In the genomic region with DNA sequence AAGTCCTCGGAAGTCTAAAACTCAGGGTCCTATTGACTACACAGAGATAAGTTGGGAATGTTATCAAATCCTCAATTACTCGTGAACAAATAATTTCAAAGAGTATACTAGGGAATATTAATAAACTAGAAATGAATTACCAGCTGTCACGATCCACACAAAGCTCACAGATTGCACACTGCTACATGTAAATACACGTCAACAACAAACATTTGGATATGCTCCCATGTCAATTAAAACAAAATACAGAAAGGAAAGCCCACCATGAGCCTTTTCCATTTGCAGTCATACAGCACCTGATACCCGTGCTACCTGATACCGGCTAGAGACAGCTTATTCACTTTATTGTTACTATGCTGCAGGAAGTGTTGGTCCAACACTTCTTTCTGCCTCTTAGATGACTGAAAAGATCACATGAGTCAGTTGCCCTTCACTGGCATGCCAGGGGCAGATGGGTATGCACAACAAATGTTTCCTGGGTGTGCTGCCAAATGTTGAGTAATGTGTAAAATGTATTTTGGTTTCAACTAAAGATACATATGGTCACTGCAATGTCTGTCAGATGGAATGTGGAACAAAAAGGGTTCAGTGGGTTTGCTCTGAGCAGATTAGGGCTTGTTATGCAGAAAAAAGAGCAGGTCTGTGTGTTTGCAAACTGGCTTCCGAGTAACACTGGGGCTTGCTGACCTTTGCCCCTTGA, we compare ENCODE assay signal across 9 mouse cellular contexts.
DNase-seq lines count a peak whose midpoint lies in the region; TF ChIP-seq lines count a peak whose summit lies in the region.
"Had no signal": no experiment of that assay in that cellular context is flagged by ENCODE, and none has a peak within 500 bp of the region (broad histone marks: within the 10 kb centered on the region; RNA-seq: fewer than 3 reads in every experiment).

No protein-coding gene starts in this region.

- no peak overlapping the region for H3K27ac ChIP-seq in left cerebral cortex, adult 2 months
- H3K27ac ChIP-seq: heart, embryonic 15.5 days had no signal

- intact Hi-C loops in left cerebral cortex, adult 2 months (cut with DNase I), result loop anchor here (1.0 kb wide), 2 partner anchors 67 to 214 kb away; no protein-coding TSS in a partner anchor

- H3K4me3 ChIP-seq in left cerebral cortex, adult 2 months, result no peak overlapping the region
- H3K4me3 ChIP-seq: heart, embryonic 15.5 days had no signal

- DNase-seq in 3T3-L1 (ENCODE audit: low read depth, low spot score), result peak; percentile 82
- peak; percentile 34 for DNase-seq in adipocyte (ENCODE audit: low spot score)
- peak; percentile 75 to 86 for DNase-seq in cerebellum, postnatal 36 days
- peak; percentile 10 to 45 for DNase-seq in left cerebral cortex, adult 2 months (ENCODE audit: extremely low spot score in 1 of 2, low spot score in 2 of 2)
- DNase-seq in lung, postnatal 14 days, result no peak
- DNase-seq in testis, postnatal 10 days (ENCODE audit: low spot score), result no peak
- no peak for DNase-seq in spleen, postnatal 10 days (ENCODE audit: low spot score in 2 of 2)
- DNase-seq: midbrain, embryonic 14.5 days had no signal

- no peak for TF ChIP-seq CTCF in left cerebral cortex, adult 2 months (IDR thresholded peaks at IDR 0.05)

Comparison
In these comparisons a context has a peak if more than half of its experiments do, and no peak if none do; other contexts are left out.
1. DNase-seq: peak in 3T3-L1 (single experiment), adipocyte (single experiment), cerebellum, postnatal 36 days (2 of 2) and left cerebral cortex, adult 2 months (2 of 2); none in lung, postnatal 14 days (single experiment), testis, postnatal 10 days (single experiment) and spleen, postnatal 10 days (0 of 2).